Mouse (Mus musculus) neural tube, embryonic 11.5 days (tissue): Measurements from ENCODE around the gene Slit3. TPM values are rescaled to one million over a fixed set of nuclear protein-coding genes. Genes with fewer than 3 reads are reported as not detected.

ENCODE experiments used
- ATAC-seq: fragments of 200-750 bp; cut with Nextera tagmentation; 2 replicates; pipeline ENCODE4 v1.8.0; 2017; ENCODE audit warnings: moderate number of reproducible peaks, mild to moderate bottlenecking, moderate TSS enrichment, moderate library complexity; ENCODE audit not compliant: insufficient read depth, low FRiP score, low TSS enrichment
- DNase-seq: peaks from one replicate; pipeline ENCODE4 v3.0.0-alpha.2; 2015; ENCODE audit warnings: low spot score
- H3K27ac ChIP-seq: fragments of 300-500 bp; sonication (generic); 2 replicates; pipeline ENCODE4 v1.5.1; 2014; ENCODE audit warnings: low read depth, mild to moderate bottlenecking, low read length
- H3K27me3 ChIP-seq: fragments of 300-500 bp; sonication (generic); 2 replicates; pipeline ENCODE4 v1.6.1; 2014; ENCODE audit warnings: mild to moderate bottlenecking, low read length, mixed read lengths; ENCODE audit not compliant: control insufficient read depth, insufficient read depth
- H3K36me3 ChIP-seq: fragments of 300-500 bp; sonication (generic); 2 replicates; pipeline ENCODE4 v1.6.1; 2014; ENCODE audit warnings: mild to moderate bottlenecking, low read length, moderate library complexity, mixed read lengths; ENCODE audit not compliant: control insufficient read depth, insufficient read depth
- H3K4me1 ChIP-seq: fragments of 300-500 bp; sonication (generic); 2 replicates; pipeline ENCODE4 v1.6.1; 2014; ENCODE audit warnings: low read length, mixed read lengths; ENCODE audit not compliant: control insufficient read depth, insufficient read depth
- H3K4me2 ChIP-seq: fragments of 300-500 bp; sonication (generic); 2 replicates; pipeline ENCODE4 v1.6.1; 2014; ENCODE audit warnings: low read depth, mild to moderate bottlenecking, moderate library complexity
- H3K4me3 ChIP-seq: fragments of 300-500 bp; sonication (generic); 2 replicates; pipeline ENCODE4 v1.5.1; 2014; ENCODE audit warnings: low read depth, low read length
- H3K9ac ChIP-seq: fragments of 300-500 bp; sonication (generic); 2 replicates; pipeline ENCODE4 v1.6.1; 2014; ENCODE audit warnings: mild to moderate bottlenecking, low read length
- H3K9me3 ChIP-seq: fragments of 300-500 bp; sonication (generic); 2 replicates; pipeline ENCODE4 v1.6.1; 2016; ENCODE audit warnings: low read length; ENCODE audit not compliant: control insufficient read depth
- WGBS: fragments of 180-500 bp; shearing (Covaris S2); extraction: QIAGEN DNeasy Blood & Tissue Kit; methylation state at CpG from one replicate; pipeline ENCODE4 v1.1.7; 2014; 5-methylcytosine and 5-hydroxymethylcytosine counted together
- polyA plus RNA-seq: library from polyadenylated mRNA; unstranded; fragments of >200 nt; fragmentation: Nextera tagmentation; extraction: Ambion mirVana; gene quantifications from 2 replicates; pipeline ENCODE4 v1.2.1, GENCODE M21; 2014

Slit3 gene
- polyA plus RNA-seq, 1 experiment from 2014 or later, result 41.3 TPM

GRCm38 (mm10) chr11:35261562-35262087 lies 140.6 kb downstream of the Slit3 start:
- ATAC-seq, result no peak
- Histone ChIP-seq H3K36me3 (no peaks in the 10 kb centered on the region), H3K4me1 (no peaks in the 10 kb centered on the region), H3K9ac (no peak overlapping the region), H3K9me3 (no peaks in the 10 kb centered on the region), H3K27me3 (no peaks in the 10 kb centered on the region), H3K4me2 (no peak overlapping the region), H3K4me3 (no peak overlapping the region), H3K27ac (no peak overlapping the region)
- 92% methylated on average over 10 of the region's 10 CpGs for WGBS
- no peak for DNase-seq

- no peak overlapping the region for H3K27ac ChIP-seq
- no peak for ATAC-seq
- no peaks in the 10 kb centered on the region for H3K4me1 ChIP-seq
- no peak overlapping the region for H3K4me3 ChIP-seq
- H3K36me3 ChIP-seq, result no peaks in the 10 kb centered on the region
- 72% methylated on average over 12 of the region's 12 CpGs for WGBS
- H3K9me3 ChIP-seq, result no peaks in the 10 kb centered on the region
- H3K27me3 ChIP-seq, result no peaks in the 10 kb centered on the region
- no peak overlapping the region for H3K4me2 ChIP-seq
- DNase-seq, result no peak
- H3K9ac ChIP-seq, result no peak overlapping the region
These were observed 141.4 kb downstream of the Slit3 start for GRCm38 (mm10) chr11:35262289-35262941.

DNA sequence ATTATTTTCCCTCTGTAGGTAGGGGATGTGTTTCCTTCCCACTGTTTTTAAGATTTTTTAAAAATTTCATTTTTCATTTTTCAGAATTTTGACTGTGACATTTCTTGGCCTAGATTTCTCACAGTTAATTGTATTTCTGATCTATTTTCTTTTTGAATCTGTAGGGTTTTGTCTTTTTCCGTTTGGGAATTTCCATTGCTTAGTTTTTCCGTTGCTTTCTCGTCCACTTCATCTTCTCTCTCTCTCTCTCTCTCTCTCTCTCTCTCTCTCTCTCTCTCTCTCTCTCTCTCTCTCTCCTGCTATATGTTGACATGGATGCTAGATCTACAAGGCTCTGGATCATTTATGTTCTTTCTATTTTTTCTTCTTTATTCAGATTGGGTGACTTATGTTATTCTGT lies 143.7 kb downstream of the Slit3 start:
- no peak overlapping the region for H3K4me2 ChIP-seq
- no peaks in the 10 kb centered on the region for H3K36me3 ChIP-seq
- no peak for DNase-seq
- H3K4me1 ChIP-seq, result no peaks in the 10 kb centered on the region
- WGBS, result 98% methylated on average over 3 of the region's 3 CpGs
- ATAC-seq, result no peak
- no peak overlapping the region for H3K4me3 ChIP-seq
- no peak overlapping the region for H3K27ac ChIP-seq
- no peaks in the 10 kb centered on the region for H3K9me3 ChIP-seq
- no peak overlapping the region for H3K9ac ChIP-seq
- no peaks in the 10 kb centered on the region for H3K27me3 ChIP-seq

DNA sequence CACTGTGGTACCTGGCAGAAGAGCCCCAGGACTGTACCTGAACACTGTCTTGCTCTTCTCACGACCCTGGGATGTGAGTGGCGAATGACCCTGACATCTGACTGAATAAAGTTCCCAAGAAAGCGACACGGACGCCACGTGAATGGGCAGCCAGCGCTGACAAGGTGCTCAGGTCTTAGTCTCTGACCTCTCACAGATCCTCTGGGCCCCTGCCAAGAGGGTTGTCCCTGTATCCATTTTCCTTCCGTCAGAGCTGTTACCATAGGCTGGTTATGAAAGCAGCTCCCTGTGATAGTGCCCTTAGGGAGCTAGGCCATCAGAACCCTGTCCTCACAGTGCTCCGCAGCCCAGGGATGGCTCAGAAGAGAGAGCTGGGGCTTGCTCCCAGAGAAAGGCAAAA lies 149.4 kb downstream of the Slit3 start:
- H3K27ac ChIP-seq, result no peak overlapping the region
- H3K36me3 ChIP-seq, result no peaks in the 10 kb centered on the region
- ATAC-seq (no peak), DNase-seq (no peak)
- H3K27me3 ChIP-seq, result no peaks in the 10 kb centered on the region
- peaks cover 5% of the 10 kb centered on the region for H3K4me1 ChIP-seq
- no peaks in the 10 kb centered on the region for H3K9me3 ChIP-seq
- WGBS, result 79% methylated on average over 9 of the region's 9 CpGs
- H3K9ac ChIP-seq, result no peak overlapping the region
- no peak overlapping the region for H3K4me3 ChIP-seq
- H3K4me2 ChIP-seq, result no peak overlapping the region

DNA sequence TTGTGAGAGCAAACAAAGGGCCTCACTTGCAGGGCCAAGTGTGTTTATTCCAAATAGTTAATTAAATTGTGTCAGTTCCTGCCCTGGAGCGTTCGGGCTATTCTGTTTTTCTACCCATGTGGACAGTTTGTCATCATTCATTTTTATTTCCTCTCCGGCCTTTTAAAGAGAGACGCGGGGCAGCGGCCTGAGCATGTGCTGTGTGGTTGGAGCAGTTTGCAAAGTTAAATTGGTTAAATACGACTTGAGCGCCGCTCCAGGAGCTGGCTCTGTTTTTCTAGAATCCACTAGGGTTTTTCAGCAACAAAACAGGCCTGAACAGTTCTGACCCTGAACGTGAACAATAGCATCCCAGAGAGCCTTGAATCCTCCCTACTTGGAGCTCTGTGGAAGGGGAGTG lies 152.4 kb downstream of the Slit3 start:
- Histone ChIP-seq H3K36me3 (no peaks in the 10 kb centered on the region), H3K9ac (no peak overlapping the region), H3K4me2 (no peak overlapping the region), H3K4me3 (no peak overlapping the region), H3K4me1 (peaks cover 10% of the 10 kb centered on the region), H3K27me3 (no peaks in the 10 kb centered on the region), H3K27ac (no peak overlapping the region), H3K9me3 (no peaks in the 10 kb centered on the region)
- DNase-seq (peak; percentile 43), ATAC-seq (peak; percentile 49; the same call in 1 of the 2 replicates)
- 13% methylated on average over 10 of the region's 10 CpGs for WGBS

DNA sequence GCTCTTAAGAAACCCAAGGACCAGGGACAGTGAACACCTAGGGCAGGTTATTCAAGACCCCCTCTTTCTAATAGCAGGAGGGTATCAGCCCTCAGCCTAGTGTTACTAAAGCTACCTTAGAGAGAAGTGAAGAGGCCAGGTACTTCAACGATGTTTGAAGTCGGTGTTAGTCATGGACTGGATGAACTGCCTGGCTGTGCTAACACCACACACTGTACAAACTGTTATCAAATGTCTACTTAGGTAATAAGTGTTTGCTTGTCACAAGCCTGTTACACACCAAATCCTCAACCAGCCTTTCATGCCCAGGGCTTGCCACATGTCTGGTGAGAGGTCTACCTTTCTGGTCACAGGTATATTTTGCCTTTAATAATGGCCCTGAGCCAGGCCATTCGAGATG lies 153.0 kb downstream of the Slit3 start:
- no peaks in the 10 kb centered on the region for H3K9me3 ChIP-seq
- H3K27ac ChIP-seq, result 0 out of 2 replicates have a peak overlapping the region, but pooled peaks have one; percentile 23
- no peaks in the 10 kb centered on the region for H3K27me3 ChIP-seq
- no peak overlapping the region for H3K9ac ChIP-seq
- ATAC-seq, result no peak
- H3K4me2 ChIP-seq, result no peak overlapping the region
- H3K4me1 ChIP-seq, result peaks cover 12% of the 10 kb centered on the region
- H3K4me3 ChIP-seq, result no peak overlapping the region
- no peak for DNase-seq
- H3K36me3 ChIP-seq, result no peaks in the 10 kb centered on the region
- WGBS, result 90% methylated on average over 3 of the region's 3 CpGs

DNA sequence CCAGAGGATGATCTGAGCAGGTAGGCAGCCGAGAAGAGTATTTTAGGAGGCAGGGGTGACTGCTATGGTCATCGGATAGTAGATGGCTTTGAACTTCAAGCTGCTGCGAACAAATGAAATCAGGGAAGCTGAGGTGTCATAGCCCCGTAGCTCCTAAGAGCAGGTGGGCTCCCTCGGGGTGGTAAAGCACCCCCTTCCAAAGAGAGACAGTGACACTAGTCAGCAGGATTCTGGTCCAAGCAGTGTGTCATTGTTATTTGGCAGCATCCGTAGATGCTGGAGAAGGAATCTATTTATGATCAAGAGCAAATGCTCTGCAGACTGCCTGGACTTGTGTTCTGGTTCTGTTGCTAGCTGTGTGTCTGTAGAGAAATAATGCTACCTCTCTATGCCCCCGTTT lies 154.3 kb downstream of the Slit3 start:
- H3K27me3 ChIP-seq, result no peaks in the 10 kb centered on the region
- no peak overlapping the region for H3K4me3 ChIP-seq
- DNase-seq (no peak), ATAC-seq (no peak)
- H3K36me3 ChIP-seq, result no peaks in the 10 kb centered on the region
- H3K27ac ChIP-seq, result no peak overlapping the region
- no peaks in the 10 kb centered on the region for H3K9me3 ChIP-seq
- no peak overlapping the region for H3K4me2 ChIP-seq
- 92% methylated on average over 7 of the region's 7 CpGs for WGBS
- peaks cover 12% of the 10 kb centered on the region for H3K4me1 ChIP-seq
- H3K9ac ChIP-seq, result no peak overlapping the region

DNA sequence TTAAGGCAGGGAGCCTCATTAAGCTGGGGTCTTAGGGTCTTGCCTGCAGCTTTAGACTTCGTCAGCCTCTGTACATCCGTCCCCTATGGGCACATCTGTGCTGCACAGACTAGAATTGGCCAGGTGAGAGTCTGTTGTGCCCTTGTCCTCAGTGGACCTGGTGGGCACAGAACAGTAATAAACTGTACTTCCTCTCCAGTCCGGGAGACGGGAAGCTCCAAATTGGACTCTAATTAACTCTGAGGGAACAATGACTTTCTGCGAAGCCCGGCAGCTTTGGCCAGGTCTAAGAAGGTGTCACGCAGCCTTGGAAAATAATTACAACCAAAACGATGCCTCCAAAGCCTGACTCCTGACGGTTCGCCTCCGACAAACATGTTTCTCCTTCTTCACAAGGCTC lies 155.0 kb downstream of the Slit3 start:
- ATAC-seq (no peak), DNase-seq (no peak)
- H3K9ac ChIP-seq, result no peak overlapping the region
- H3K27me3 ChIP-seq, result no peaks in the 10 kb centered on the region
- no peaks in the 10 kb centered on the region for H3K36me3 ChIP-seq
- no peak overlapping the region for H3K27ac ChIP-seq
- H3K4me3 ChIP-seq, result no peak overlapping the region
- WGBS, result 47% methylated on average over 11 of the region's 11 CpGs
- peaks cover 12% of the 10 kb centered on the region for H3K4me1 ChIP-seq
- no peaks in the 10 kb centered on the region for H3K9me3 ChIP-seq
- H3K4me2 ChIP-seq, result no peak overlapping the region

DNA sequence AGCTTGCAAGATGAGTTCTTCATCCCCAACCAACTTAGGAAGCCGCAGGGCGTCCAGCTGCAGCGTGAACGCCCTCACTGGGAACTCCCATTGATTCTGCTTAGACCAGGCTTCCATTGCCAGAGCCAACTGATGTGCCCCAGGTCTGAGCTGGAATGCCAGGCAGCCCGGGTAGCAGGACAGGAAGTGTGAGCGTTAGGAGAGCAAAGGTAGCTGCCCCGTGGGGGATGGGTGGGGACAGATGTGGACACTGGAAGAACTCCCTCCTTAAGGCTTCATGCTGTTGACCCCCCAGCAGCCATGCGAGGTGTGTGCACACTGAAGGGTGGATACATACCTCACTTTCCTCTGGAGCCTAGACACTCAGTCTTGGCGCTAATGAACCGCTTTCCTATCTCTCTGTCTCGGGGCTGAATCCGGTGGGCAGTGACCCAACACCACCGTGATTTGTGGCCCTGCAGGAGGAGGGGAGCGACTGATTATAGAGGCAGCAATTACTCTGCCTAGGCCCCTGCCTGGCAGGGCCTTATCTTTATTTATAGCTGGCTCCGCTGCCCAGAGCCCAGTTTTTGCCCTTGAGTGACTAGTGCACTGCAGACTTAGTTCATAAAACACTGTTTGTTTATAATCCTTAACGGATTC lies 157.2 kb downstream of the Slit3 start:
- Histone ChIP-seq H3K9me3 (no peaks in the 10 kb centered on the region), H3K4me2 (no peak overlapping the region), H3K27me3 (no peaks in the 10 kb centered on the region), H3K4me3 (no peak overlapping the region), H3K27ac (no peak overlapping the region), H3K4me1 (peaks cover 18% of the 10 kb centered on the region), H3K36me3 (no peaks in the 10 kb centered on the region), H3K9ac (no peak overlapping the region)
- peak; percentile 43; the same call in 1 of the 2 replicates for ATAC-seq
- DNase-seq, result no peak
- 51% methylated on average over 16 of the region's 16 CpGs for WGBS
